Mouse (Mus musculus) brown adipose tissue, adult 24 weeks (tissue): Measurements from ENCODE around the gene Prkcq. TPM values are rescaled to one million over a fixed set of nuclear protein-coding genes. Genes with fewer than 3 reads are reported as not detected.

Source experiments
- H3K27ac ChIP-seq: fragments of 200-500 bp; replicated peaks from 2 replicates; pipeline ENCODE4 v1.5.1; 2012; ENCODE audit warnings: low read depth, mild to moderate bottlenecking, low read length
- H3K4me1 ChIP-seq: fragments of 200-500 bp; 2 replicates; pipeline ENCODE4 v1.6.1; 2012; ENCODE audit warnings: low read length, mixed read lengths; ENCODE audit not compliant: control insufficient read depth, insufficient read depth, insufficient read length
- H3K4me3 ChIP-seq: fragments of 200-500 bp; 2 replicates; pipeline ENCODE4 v1.5.1; 2012; ENCODE audit warnings: low read depth, mild to moderate bottlenecking, low read length, moderate library complexity; ENCODE audit not compliant: insufficient read depth
- polyA plus RNA-seq: library from polyadenylated mRNA; stranded (reverse); fragments of >200 nt; gene quantifications from 2 replicates; pipeline ENCODE4 v1.2.4, GENCODE M21; 2012; ENCODE audit not compliant: missing spikeins, insufficient read depth, insufficient read length

Prkcq gene
- polyA plus RNA-seq, 1 experiment = 1.9 TPM

DNA sequence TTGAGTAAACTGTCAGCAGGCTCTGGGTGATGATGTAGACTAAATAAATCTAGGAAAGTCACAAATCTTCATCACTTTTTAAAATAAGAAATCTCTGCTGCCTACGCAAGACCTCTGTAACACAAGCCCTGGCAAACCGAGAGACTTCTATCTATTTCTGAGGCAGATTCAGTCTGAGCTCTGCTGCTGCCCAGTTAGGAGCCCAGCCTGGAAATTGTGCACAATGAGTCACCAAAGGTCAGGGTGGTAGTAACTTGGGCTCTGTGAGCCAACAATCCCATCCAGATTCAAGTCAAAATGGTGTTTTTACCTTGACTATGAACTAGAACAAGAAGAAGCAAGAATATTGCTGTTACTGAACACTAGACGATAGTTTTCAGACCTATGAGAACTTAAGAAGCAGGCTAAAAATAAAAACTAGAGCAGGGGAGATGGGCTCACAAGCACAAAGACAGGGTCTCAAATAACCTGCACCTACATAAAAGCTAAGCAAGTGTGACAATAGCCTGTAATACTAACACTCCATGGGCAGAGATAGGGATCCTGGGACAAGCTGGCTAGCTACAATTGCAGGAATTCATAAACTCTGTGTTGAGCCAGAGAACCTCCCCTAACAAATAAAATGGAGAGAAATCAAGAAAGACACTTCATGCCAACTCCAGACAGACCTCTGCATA is 53.0 kb downstream of the Prkcq start:
- Histone ChIP-seq H3K4me1 (no peaks in the 10 kb centered on the region), H3K27ac (no peak overlapping the region), H3K4me3 (no peak overlapping the region)

DNA sequence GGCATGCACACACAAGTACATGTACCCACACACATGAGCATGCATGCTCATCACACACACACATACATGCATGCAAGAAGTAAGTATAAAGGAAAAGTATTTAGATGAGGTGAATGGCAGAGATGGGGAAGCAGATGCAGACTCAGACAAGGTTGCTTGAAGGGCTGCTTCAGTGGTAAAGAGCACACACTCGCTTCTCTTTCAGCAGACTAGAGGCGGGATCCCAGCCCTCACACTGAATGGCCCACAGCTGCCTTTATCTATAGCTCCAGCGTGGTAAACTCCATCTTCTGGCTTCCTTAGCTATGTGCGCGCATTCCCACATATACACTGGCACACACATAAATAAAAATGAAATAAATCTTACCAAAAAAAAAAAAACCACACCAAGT is 53.6 kb downstream of the Prkcq start:
- no peak overlapping the region for H3K4me3 ChIP-seq
- no peak overlapping the region for H3K27ac ChIP-seq
- no peaks in the 10 kb centered on the region for H3K4me1 ChIP-seq

DNA sequence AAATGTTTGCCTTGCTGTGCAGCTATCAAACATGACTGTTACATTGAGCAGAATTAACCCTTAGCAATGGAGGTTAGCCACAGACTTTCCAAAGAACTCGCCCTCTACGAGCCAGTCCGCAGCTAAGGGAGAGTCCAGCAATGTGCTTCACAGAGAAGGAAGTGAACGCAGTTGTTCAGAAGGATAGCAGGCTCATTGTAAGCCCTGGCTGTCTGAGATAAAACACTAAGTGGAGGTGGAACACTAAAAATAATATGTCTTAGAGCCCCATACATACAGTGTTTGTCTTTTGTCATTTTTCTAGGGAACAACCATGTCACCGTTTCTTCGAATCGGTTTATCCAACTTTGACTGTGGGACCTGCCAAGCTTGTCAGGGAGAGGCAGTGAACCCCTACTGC is 54.6 kb downstream of the Prkcq start:
- Histone ChIP-seq H3K4me3 (no peak overlapping the region), H3K4me1 (no peaks in the 10 kb centered on the region), H3K27ac (no peak overlapping the region)

DNA sequence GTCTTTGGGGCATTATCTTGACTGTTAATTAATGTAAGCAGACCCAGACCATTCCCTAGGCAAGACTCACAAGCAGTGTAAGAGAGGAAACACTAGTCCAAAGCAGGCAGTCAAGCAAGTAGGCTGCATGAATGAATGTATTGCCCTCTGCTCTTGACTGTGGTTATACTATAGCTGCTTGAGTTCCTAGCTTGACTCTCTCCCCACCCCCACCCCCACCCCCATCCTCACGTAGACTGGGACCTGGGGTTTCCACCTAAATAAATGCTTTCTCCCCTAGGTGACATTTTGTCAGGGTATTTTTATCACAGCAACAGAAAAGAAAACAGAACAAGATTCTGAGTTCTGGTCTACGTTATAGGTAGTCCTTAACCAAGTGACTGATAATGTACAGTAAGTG is 57.2 kb downstream of the Prkcq start:
- Histone ChIP-seq H3K27ac (no peak overlapping the region), H3K4me3 (no peak overlapping the region), H3K4me1 (no peaks in the 10 kb centered on the region)

DNA sequence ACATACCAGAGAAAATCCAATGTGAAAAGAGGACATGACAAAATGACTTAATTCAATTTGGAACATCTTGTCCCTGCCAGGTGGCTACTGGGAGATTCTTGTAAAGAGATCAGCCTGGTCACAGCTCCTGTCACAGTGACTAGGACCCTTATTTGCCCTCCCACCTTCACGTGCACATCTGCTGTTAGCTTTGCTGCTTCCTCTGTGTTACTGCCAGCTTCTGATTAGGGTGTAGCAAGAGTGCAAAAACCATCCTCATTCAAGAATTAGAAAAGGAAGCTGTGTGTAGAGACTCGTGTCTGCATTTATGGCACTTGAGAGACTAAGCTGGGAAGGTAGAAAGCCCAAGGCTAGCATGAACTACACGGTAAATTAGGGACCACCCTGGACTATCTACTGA is 59.2 kb downstream of the Prkcq start:
- Histone ChIP-seq H3K4me1 (no peaks in the 10 kb centered on the region), H3K27ac (no peak overlapping the region), H3K4me3 (no peak overlapping the region)

DNA sequence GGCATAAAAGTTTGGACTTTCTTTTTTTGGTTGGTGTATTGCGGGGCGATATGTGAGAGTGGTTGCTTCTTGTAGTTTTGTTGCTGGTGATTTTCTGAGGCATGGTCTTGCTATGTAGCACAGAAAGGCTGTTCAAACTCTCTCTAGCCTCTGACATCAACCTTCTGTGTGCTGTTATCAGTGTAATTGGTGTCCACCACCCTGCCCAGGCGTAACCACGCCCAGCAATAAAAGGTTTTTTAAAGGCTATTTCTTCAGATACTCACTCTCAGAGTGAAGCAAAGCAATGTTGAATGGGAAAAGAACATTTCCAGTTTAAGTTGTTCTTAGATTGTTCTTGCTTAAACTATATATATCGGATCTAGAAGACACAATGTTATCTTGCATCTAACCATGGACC is 60.1 kb downstream of the Prkcq start:
- Histone ChIP-seq H3K4me1 (no peaks in the 10 kb centered on the region), H3K4me3 (no peak overlapping the region), H3K27ac (no peak overlapping the region)

DNA sequence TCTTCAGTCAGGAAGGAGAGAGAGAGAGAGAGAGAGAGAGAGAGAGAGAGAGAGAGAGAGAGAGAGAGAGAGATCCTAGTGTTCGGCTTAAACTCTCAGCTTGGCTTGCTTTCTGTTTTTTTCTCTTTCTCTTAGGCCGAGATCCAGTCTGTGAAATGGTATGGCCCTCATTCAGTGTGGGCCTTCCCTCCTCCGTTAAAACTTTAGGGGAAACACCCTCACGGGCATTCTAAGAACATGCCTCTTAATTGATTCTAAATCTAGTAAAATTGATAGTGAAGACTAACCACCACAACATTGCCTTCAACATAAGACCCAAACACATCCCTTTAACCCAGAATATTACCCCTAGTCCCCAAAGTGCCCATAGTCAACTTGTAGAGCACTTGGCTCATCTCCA is 66.3 kb downstream of the Prkcq start:
- no peak overlapping the region for H3K27ac ChIP-seq
- no peak overlapping the region for H3K4me3 ChIP-seq
- H3K4me1 ChIP-seq = no peaks in the 10 kb centered on the region

DNA sequence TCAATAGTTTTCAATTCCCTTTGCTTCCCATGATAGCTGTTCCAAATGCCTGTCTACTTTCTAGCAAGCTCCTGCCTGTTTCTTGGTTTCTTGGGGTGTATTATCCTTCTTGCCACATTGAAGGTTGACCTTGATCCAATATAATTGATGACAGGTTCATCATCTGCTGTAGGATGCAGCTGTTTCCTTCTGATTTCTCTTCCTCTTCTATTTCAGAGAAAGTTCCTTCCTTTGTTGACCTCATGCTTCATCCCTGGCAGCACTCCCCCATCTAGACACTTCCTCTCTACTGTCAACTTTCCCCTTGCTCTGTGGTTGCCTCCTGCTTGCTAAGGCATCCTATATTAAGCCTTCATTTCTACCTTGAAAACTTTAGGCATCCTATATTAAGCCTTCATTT is 67.6 kb downstream of the Prkcq start:
- Histone ChIP-seq H3K27ac (no peak overlapping the region), H3K4me3 (no peak overlapping the region), H3K4me1 (no peaks in the 10 kb centered on the region)

DNA sequence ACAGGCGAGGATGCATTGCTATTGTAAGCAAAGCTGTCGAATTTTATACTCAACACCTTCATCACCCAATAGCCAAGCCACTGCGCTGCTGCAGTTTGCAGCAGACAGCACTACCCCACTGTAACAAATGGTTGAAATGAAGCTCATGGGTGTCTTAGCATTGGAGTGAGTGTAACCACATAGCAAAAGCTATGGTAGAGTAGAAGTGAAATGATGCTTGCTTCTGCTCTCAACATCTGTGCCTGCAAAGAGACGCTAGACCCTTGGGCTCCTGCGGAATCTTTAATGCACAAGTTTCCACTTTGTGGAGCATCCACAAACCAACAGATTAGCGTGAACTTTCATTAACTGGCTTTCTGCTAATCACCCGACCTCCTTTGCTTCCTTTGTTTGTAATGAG is 74.0 kb downstream of the Prkcq start:
- no peak overlapping the region for H3K4me3 ChIP-seq
- H3K4me1 ChIP-seq = no peaks in the 10 kb centered on the region
- no peak overlapping the region for H3K27ac ChIP-seq

DNA sequence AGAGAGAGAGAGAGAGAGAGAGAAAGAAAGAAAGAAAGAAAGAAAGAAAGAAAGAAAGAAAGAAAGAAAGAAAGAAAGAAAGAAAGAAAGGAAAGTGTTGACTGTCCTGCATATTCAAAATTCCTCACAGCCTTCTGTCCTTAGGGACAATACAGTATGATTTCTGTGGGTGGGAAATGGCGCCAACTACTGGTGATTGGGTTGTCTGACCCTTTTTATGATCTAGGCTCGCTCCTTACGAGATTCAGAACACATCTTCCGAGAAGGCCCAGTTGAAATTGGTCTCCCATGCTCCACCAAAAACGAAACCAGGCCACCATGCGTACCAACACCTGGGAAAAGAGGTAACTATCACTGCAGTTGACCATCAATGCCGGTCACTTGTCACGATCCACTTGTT is 82.0 kb downstream of the Prkcq start:
- no peaks in the 10 kb centered on the region for H3K4me1 ChIP-seq
- no peak overlapping the region for H3K4me3 ChIP-seq
- H3K27ac ChIP-seq = no peak overlapping the region

DNA sequence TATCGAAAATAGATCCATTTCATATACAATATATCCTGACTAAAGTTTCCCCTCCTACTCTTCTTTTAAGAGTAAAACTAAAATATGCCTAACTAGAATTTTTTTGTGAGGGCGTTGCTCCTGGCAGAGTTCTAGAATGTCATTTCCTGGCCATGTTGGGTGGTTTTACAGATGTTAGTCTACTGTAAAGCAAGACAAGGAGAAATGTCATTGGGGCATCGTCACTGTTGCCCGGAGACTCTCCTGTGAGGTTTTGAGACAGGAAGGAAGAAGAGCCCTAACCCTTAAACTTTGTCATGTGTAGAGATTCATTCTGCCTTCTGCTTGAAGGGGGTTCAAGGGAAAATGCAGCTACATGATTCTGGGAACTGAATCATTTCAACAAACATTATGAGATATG is 82.5 kb downstream of the Prkcq start:
- no peak overlapping the region for H3K27ac ChIP-seq

DNA sequence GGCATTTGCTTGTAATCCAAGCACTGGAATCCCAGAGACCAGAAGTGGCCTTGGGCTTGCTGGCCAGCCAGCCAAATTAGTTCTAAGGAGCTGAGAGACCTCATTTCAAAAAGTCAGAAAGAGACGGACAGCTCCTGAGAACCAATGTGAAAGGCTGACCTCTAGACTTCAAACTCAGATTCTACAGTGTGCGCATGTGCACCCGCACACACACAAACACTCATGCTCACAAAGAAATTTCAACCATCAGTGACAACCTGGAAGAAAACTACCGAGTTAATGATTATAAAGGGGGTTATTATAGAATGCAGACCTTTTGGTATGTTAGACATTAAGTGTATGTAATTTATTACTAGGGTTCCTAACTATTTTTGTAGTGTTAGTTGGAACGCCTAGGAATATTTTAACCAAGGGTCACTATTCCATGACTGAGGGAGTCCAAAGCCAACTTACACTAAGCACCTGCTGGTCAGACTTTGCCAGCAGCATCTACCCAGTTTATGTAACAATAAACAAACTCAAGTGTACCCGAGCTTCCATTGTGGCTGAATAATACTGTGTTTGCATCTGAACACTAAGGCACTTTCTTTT is 85.4 kb downstream of the Prkcq start:
- Histone ChIP-seq H3K27ac (no peak overlapping the region), H3K4me3 (no peak overlapping the region), H3K4me1 (no peaks in the 10 kb centered on the region)

More for the DNA sequence above, 82.5 kb downstream of the Prkcq start:
- no peaks in the 10 kb centered on the region for H3K4me1 ChIP-seq
- H3K4me3 ChIP-seq = no peak overlapping the region

DNA sequence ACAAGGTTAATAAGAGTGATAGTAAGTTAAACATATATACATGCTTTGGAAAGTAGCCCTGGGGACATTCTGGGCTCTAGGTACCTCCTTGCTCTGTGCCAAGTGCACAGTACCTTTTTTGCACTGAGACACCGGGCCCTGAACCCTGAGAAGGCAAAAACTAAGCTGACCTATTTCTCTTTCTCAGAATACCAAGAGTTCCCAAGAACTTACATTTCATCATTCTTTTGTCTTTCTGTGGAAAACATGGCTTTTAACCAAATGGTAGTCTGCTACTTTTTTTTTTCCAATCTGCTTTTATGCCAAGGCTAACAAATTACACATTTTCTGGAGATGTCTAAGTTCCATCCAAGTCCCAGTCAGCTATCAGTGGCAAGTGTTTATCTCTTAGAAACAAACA is 86.3 kb downstream of the Prkcq start:
- no peak overlapping the region for H3K4me3 ChIP-seq
- no peak overlapping the region for H3K27ac ChIP-seq

DNA sequence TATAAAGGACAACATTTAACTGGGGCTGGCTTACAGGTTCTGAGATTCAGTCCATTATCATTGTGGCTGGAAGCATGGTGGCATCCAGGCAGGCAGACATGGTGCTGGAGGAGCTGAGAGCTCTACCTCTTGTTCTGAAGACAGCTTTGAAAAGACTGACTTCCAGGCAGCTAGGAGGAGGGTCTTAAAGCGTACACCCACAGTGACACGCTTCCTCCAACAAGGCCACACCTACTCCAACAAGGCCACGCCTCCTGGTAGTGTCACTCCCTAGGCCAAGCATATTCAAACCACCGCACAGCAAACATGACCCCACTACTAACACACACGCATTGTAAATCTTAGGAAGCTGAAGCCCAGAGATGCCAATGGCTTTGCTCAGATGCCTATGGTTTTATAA is 87.5 kb downstream of the Prkcq start:
- Histone ChIP-seq H3K4me1 (no peaks in the 10 kb centered on the region), H3K4me3 (no peak overlapping the region), H3K27ac (no peak overlapping the region)

More for the DNA sequence above, 86.3 kb downstream of the Prkcq start:
- H3K4me1 ChIP-seq = no peaks in the 10 kb centered on the region

DNA sequence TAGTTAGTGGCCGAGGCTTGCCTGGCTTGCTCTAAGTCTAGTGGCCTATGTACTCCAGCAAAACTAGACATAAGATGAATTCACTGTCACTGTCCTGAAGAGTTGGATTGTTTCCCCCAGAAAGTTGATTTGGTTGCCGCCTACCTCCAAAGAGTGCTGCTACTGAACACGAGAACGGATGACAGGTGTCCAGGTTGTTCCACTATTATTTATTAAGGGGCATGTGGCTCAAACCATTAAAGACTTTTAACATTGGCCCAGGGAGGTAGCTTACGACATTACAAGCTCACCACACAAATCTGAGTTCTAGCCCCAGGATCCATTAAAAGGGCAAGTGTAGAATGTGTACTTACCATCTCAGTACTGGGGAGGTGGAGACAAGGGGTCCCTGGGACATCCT is 92.9 kb downstream of the Prkcq start:
- Histone ChIP-seq H3K4me1 (no peaks in the 10 kb centered on the region), H3K4me3 (no peak overlapping the region), H3K27ac (no peak overlapping the region)

DNA sequence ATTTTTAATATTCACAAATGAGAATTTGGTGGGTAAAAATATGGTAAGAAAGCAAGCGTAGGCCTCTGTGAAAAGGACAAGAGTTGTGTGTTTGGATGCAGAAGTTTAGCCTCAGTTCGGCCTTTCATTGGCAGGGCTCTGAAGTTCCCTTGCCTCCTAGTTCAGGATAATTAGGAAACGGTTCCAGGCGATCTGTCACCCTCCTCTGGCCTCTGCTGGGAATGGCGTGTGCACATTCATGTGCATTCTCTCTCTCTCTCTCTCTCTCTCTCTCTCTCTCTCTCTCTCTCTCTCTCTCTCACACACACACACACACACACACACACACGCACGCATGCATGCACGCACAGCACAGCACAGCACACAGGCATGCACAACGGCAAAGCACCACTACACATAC is 93.5 kb downstream of the Prkcq start:
- H3K4me3 ChIP-seq = no peak overlapping the region
- H3K4me1 ChIP-seq = no peaks in the 10 kb centered on the region
- no peak overlapping the region for H3K27ac ChIP-seq
